8 mouse cellular contexts compared by ENCODE assay signal in genomic region chr17:6429945-6430344, GRCm38 (mm10). TPM values are rescaled to one million over a fixed set of nuclear protein-coding genes. Genes with fewer than 3 reads are reported as not detected.
A peak's percentile ranks its signal among the peaks of the same experiment; 100 is the strongest.
DNase-seq lines count a peak whose midpoint lies in the region; ATAC-seq lines count a peak whose summit lies in the region.
"Not testable (repeated sequence)": the region's sequence is repeated elsewhere in the genome, so short reads cannot be mapped to it uniquely, and the experiment has no call there.

Gene Dynlt1b, plus strand, starts transcription at chr17:6430112.

- peak within 1 kb of the TSS; percentile 51 for H3K4me3 ChIP-seq in intestine, embryonic 14.5 days (ENCODE audit: low read depth, low read length)

- peak; percentile 100 for DNase-seq in adrenal gland, adult (ENCODE audit: inconsistent age in 2 of 2, low spot score in 1 of 2)
- peak; percentile 100 for DNase-seq in embryo, embryonic 10.5 days (ENCODE audit: low spot score)
- DNase-seq in gastrocnemius, postnatal 25 days, result peak; percentile 100
- DNase-seq in intestine, embryonic 14.5 days (ENCODE audit: low spot score), result peak; percentile 100
- DNase-seq in left cerebral cortex, postnatal 14 days (ENCODE audit: low spot score in 2 of 2), result peak; percentile 100
- peak; percentile 99 for DNase-seq in mesoderm, embryonic 11.5 days (ENCODE audit: low read depth, low spot score)
- peak; percentile 100 for DNase-seq in right cerebral cortex, postnatal 36 days (ENCODE audit: low spot score in 2 of 2)
- DNase-seq in yolk sac, embryonic 10.5 days (ENCODE audit: low spot score), result peak; percentile 100

- not testable (repeated sequence) for H3K4me1 ChIP-seq in intestine, embryonic 14.5 days (replicated peaks; ENCODE audit: control insufficient read depth, insufficient read depth, low read length)

- WGBS in intestine, embryonic 14.5 days, result under 1% methylated on average over 27 of the region's 27 CpGs

- not testable (repeated sequence) for H3K27me3 ChIP-seq in intestine, embryonic 14.5 days (replicated peaks; ENCODE audit: control insufficient read depth, insufficient read depth, low read length)

- ATAC-seq in intestine, embryonic 14.5 days (replicated peaks; ENCODE audit: low FRiP score, low TSS enrichment, low read depth), result peak; percentile 96

- peak within 1 kb of the TSS; percentile 75 for H3K27ac ChIP-seq in intestine, embryonic 14.5 days (ENCODE audit: low read depth)

- not testable (repeated sequence) for H3K36me3 ChIP-seq in intestine, embryonic 14.5 days (ENCODE audit: control insufficient read depth, insufficient read depth, low read length)

- peak within 1 kb of the TSS; percentile 66 for H3K9ac ChIP-seq in intestine, embryonic 14.5 days (ENCODE audit: low read length)

- peak within 1 kb of the TSS; percentile 47 for H3K4me2 ChIP-seq in intestine, embryonic 14.5 days (ENCODE audit: low read length)

- not testable (repeated sequence) for H3K9me3 ChIP-seq in intestine, embryonic 14.5 days (ENCODE audit: control insufficient read depth, low read length)

- intact Hi-C loops in left cerebral cortex, postnatal 14 days (cut with DNase I), result not testable (repeated sequence)

RNA-seq across cellular contexts. Expression of gene Dynlt1b, which starts in this region (rescaled TPM):
- 10 to 100 TPM; 56.7 to 58.7 TPM for total RNA-seq in gastrocnemius, postnatal 25 days (2021)
- 613 and 620 TPM in 2 replicates for polyA plus RNA-seq in intestine, embryonic 14.5 days (2014; fragmentation: Nextera tagmentation; extraction: Ambion mirVana)
- 100 to 1,000 TPM; 149 to 156 TPM for total RNA-seq in left cerebral cortex, postnatal 14 days (2021)

Comparison
In these comparisons a context has a peak if more than half of its experiments do, and no peak if none do; other contexts are left out.
1. Peak in every context shown above with its lines: DNase-seq, ATAC-seq, H3K4me3 ChIP-seq and H3K27ac ChIP-seq.